9 mouse cellular contexts compared by ENCODE assay signal in the genomic region with DNA sequence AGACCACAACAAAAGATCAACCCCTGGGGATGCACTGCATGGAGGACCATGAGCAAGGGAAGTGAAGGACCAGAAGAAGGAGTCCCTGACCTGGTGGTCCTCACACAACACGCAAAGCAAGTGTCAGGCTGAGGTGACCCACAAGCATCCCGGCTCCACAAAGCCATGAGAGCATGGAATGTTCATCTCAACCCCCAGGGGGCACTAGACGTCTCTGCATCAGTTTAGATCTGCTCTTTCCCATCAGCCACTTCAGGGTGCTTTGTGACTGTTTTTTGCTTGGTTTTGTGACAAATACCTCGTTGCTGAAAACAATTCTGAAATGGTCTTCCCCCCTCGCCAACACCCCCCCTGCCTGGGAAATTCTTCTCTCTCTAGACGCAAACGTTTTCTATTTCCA. TPM values are rescaled to one million over a fixed set of nuclear protein-coding genes. Genes with fewer than 3 reads are reported as not detected.
DNase-seq lines count a peak whose midpoint lies in the region; ATAC-seq and TF ChIP-seq lines count a peak whose summit lies in the region.
"Had no signal": no experiment of that assay in that cellular context is flagged by ENCODE, and none has a peak within 500 bp of the region (broad histone marks: within the 10 kb centered on the region; RNA-seq: fewer than 3 reads in every experiment).

No protein-coding gene starts in this region.

- ATAC-seq in granulocyte monocyte progenitor cell, adult 5-6 weeks (replicated peaks; ENCODE audit: poor library complexity, severe bottlenecking) = peak; percentile 52
- ATAC-seq in kidney, embryonic 14.5 days (ENCODE audit: low FRiP score, low TSS enrichment) = 0 out of 2 replicates have a peak, but pooled peaks have one; percentile 10
- no peak for ATAC-seq in limb, embryonic 14.5 days (ENCODE audit: low FRiP score, low read depth)
- ATAC-seq in neural tube, embryonic 12.5 days (ENCODE audit: low FRiP score, low read depth) = no peak

- peak; percentile 51 for DNase-seq in A20 (ENCODE audit: low read depth, low spot score)
- peak; percentile 43 for DNase-seq in adrenal gland, adult 2 months
- DNase-seq in embryo, embryonic 9.5 days (ENCODE audit: extremely low spot score) = peak; percentile 66
- DNase-seq in limb, embryonic 14.5 days (ENCODE audit: low spot score) = peak; percentile 73
- DNase-seq in thymus, adult 2 months = peak; percentile 60

- no peak overlapping the region for H3K27ac ChIP-seq in kidney, embryonic 14.5 days (ENCODE audit: low read depth, low read length)
- H3K27ac ChIP-seq in limb, embryonic 14.5 days (replicated peaks; ENCODE audit: low read depth, low read length) = no peak overlapping the region
- H3K27ac ChIP-seq in neural tube, embryonic 12.5 days = no peak overlapping the region
- H3K27ac ChIP-seq in thymus, adult 2 months (ENCODE audit: control insufficient read depth, insufficient read depth, low read length) = no peak overlapping the region

- no peak overlapping the region for H3K9ac ChIP-seq in kidney, embryonic 14.5 days (ENCODE audit: low read depth, low read length)
- no peak overlapping the region for H3K9ac ChIP-seq in limb, embryonic 14.5 days (ENCODE audit: low read depth, low read length, severe bottlenecking)
- peak overlapping the region; percentile 29; the same call in 1 of the 2 replicates for H3K9ac ChIP-seq in neural tube, embryonic 12.5 days

- no peak overlapping the region for H3K4me2 ChIP-seq in kidney, embryonic 14.5 days (replicated peaks; ENCODE audit: low read depth, low read length)
- H3K4me2 ChIP-seq in limb, embryonic 14.5 days (replicated peaks; ENCODE audit: low read depth, low read length, severe bottlenecking) = peak overlapping the region; percentile 22; the same call in 1 of the 2 replicates
- peak overlapping the region; percentile 34 for H3K4me2 ChIP-seq in neural tube, embryonic 12.5 days (replicated peaks)

- H3K9me3 ChIP-seq in kidney, embryonic 14.5 days (ENCODE audit: control insufficient read depth, low read length) = no peaks in the 10 kb centered on the region
- H3K9me3 ChIP-seq in limb, embryonic 14.5 days (ENCODE audit: control insufficient read depth, low read length) = no peaks in the 10 kb centered on the region
- no peaks in the 10 kb centered on the region for H3K9me3 ChIP-seq in neural tube, embryonic 12.5 days

- no peak for TF ChIP-seq POLR2A in limb, embryonic 14.5 days (IDR thresholded peaks at IDR 0.05; ENCODE audit: borderline replicate concordance, extremely low read depth, insufficient read depth, insufficient read length)
- no peak for TF ChIP-seq POLR2A in thymus, adult 2 months (IDR thresholded peaks at IDR 0.05; ENCODE audit: control insufficient read depth, extremely low read depth, insufficient read depth, low read length, poor library complexity)

- 14% methylated on average over 7 of the region's 7 CpGs for WGBS in kidney, embryonic 14.5 days
- 7% methylated on average over 7 of the region's 7 CpGs for WGBS in limb, embryonic 14.5 days
- WGBS in neural tube, embryonic 12.5 days = 15% methylated on average over 7 of the region's 7 CpGs
- 17% methylated on average over 7 of the region's 7 CpGs for WGBS in thymus, adult 2 months

- no peak overlapping the region for H3K4me3 ChIP-seq in kidney, embryonic 14.5 days (ENCODE audit: low read length)
- no peak overlapping the region for H3K4me3 ChIP-seq in limb, embryonic 14.5 days (replicated peaks; ENCODE audit: low read length)
- no peak overlapping the region for H3K4me3 ChIP-seq in neural tube, embryonic 12.5 days
- H3K4me3 ChIP-seq in thymus, adult 2 months (ENCODE audit: control insufficient read depth, insufficient read depth, low read length) = no peak overlapping the region
- H3K4me3 ChIP-seq: erythroblast, embryonic 14.5 days had no signal

- H3K27me3 ChIP-seq in kidney, embryonic 14.5 days (ENCODE audit: control insufficient read depth, insufficient read depth, low read length) = no peaks in the 10 kb centered on the region
- no peaks in the 10 kb centered on the region for H3K27me3 ChIP-seq in limb, embryonic 14.5 days (ENCODE audit: control insufficient read depth, insufficient read depth, low read length)
- no peaks in the 10 kb centered on the region for H3K27me3 ChIP-seq in neural tube, embryonic 12.5 days (replicated peaks)
- H3K27me3 ChIP-seq in thymus, adult 2 months (ENCODE audit: control insufficient read depth, insufficient read depth, low read length) = no peaks in the 10 kb centered on the region

- peak; percentile 47; the same call in 1 of the 2 replicates for TF ChIP-seq CTCF in thymus, adult 2 months (IDR thresholded peaks at IDR 0.05; ENCODE audit: borderline replicate concordance, control insufficient read depth, extremely low read depth, insufficient read depth, low read length, poor library complexity)

- H3K36me3 ChIP-seq in kidney, embryonic 14.5 days (ENCODE audit: control insufficient read depth, insufficient read depth, low read length) = no peaks in the 10 kb centered on the region
- no peaks in the 10 kb centered on the region for H3K36me3 ChIP-seq in limb, embryonic 14.5 days (ENCODE audit: control insufficient read depth, insufficient read depth, low read length)
- H3K36me3 ChIP-seq in neural tube, embryonic 12.5 days = no peaks in the 10 kb centered on the region
- no peaks in the 10 kb centered on the region for H3K36me3 ChIP-seq in thymus, adult 2 months (ENCODE audit: control insufficient read depth, insufficient read depth, low read length)

- no peaks in the 10 kb centered on the region for H3K4me1 ChIP-seq in kidney, embryonic 14.5 days (ENCODE audit: control insufficient read depth, insufficient read depth, low read length)
- no peaks in the 10 kb centered on the region for H3K4me1 ChIP-seq in limb, embryonic 14.5 days (ENCODE audit: control insufficient read depth, insufficient read depth, low read length)
- peaks cover 7% of the 10 kb centered on the region; the same call in 1 of the 2 replicates for H3K4me1 ChIP-seq in neural tube, embryonic 12.5 days
- no peaks in the 10 kb centered on the region for H3K4me1 ChIP-seq in thymus, adult 2 months (replicated peaks; ENCODE audit: control insufficient read depth, insufficient read depth, low read length)

RNA-seq across cellular contexts. Expression of a gene that starts 8.0 kb away (rescaled TPM):
- 1 to 10 TPM; 2.5 to 3.4 TPM for total RNA-seq in adrenal gland, adult 2 months (2021)
- 1.9 and 3.1 TPM in 2 replicates for polyA plus RNA-seq in adrenal gland, adult 2 months (2012; rRNA removed)
- total RNA-seq in granulocyte monocyte progenitor cell, adult 5-6 weeks (2014; fragmentation: Nextera tagmentation) = 1.4 TPM in 1 of 2 replicates, not detected in the other
- total RNA-seq in granulocyte monocyte progenitor cell, adult 5-6 weeks (2017) = not detected in 2 replicates
- 30.8 and 37.6 TPM in 2 replicates for polyA plus RNA-seq in kidney, embryonic 14.5 days (2014; fragmentation: Nextera tagmentation; extraction: Ambion mirVana)
- polyA plus RNA-seq in limb, embryonic 14.5 days (2012; rRNA removed) = 47.3 and 77.7 TPM in 2 replicates
- 27.2 and 33.5 TPM in 2 replicates for polyA plus RNA-seq in limb, embryonic 14.5 days (2014; fragmentation: Nextera tagmentation; extraction: Ambion mirVana)
- 35.2 and 42.7 TPM in 2 replicates for polyA plus RNA-seq in neural tube, embryonic 12.5 days (2016; fragmentation: Nextera tagmentation; extraction: Ambion mirVana)
- polyA plus RNA-seq in thymus, adult 2 months (2012; rRNA removed) = 4.6 and 4.9 TPM in 2 replicates
- polyA plus RNA-seq: erythroblast, embryonic 14.5 days had no signal

Comparison
In these comparisons a context has a peak if more than half of its experiments do, and no peak if none do; other contexts are left out.
1. ATAC-seq: peak in granulocyte monocyte progenitor cell, adult 5-6 weeks (single experiment) and kidney, embryonic 14.5 days (single experiment); none in limb, embryonic 14.5 days (single experiment) and neural tube, embryonic 12.5 days (single experiment).
2. Peak in every context shown above with its lines, with median percentiles within 50 percentile points of each other: DNase-seq.